Mouse (Mus musculus) thymus, adult 2 months (tissue): ENCODE data around the gene Phc2. TPM values are rescaled to one million over a fixed set of nuclear protein-coding genes. Genes with fewer than 3 reads are reported as not detected.

Source experiments
- DNase-seq: peaks from one replicate; pipeline ENCODE4 v3.0.0; 2021
- H3K27ac ChIP-seq: fragments of 200-500 bp; 2 replicates; pipeline ENCODE4 v1.5.1; 2012; ENCODE audit warnings: low read length, control low read depth; ENCODE audit not compliant: control insufficient read depth, insufficient read depth
- H3K27me3 ChIP-seq: fragments of 200-500 bp; 2 replicates; pipeline ENCODE4 v1.6.1; 2012; ENCODE audit warnings: mild to moderate bottlenecking, low read length, moderate library complexity, mixed read lengths; ENCODE audit not compliant: control insufficient read depth, insufficient read depth
- H3K36me3 ChIP-seq: fragments of 200-500 bp; 2 replicates; pipeline ENCODE4 v1.6.1; 2012; ENCODE audit warnings: mild to moderate bottlenecking, low read length, moderate library complexity; ENCODE audit not compliant: control insufficient read depth, insufficient read depth
- H3K4me1 ChIP-seq: fragments of 200-500 bp; replicated peaks from 2 replicates; pipeline ENCODE4 v1.6.1; 2012; ENCODE audit warnings: low read length; ENCODE audit not compliant: control insufficient read depth, insufficient read depth
- H3K4me3 ChIP-seq: fragments of 200-500 bp; 2 replicates; pipeline ENCODE4 v1.5.1; 2012; ENCODE audit warnings: mild to moderate bottlenecking, low read length, control low read depth, moderate library complexity; ENCODE audit not compliant: control insufficient read depth, insufficient read depth
- CTCF ChIP-seq: fragments of 200-500 bp; IDR thresholded peaks from 2 replicates; pipeline ENCODE4 v1.5.1; 2012; ENCODE audit warnings: mild to moderate bottlenecking, control low read depth, low read length, moderate library complexity, borderline replicate concordance; ENCODE audit not compliant: control insufficient read depth, poor library complexity, insufficient read depth; ENCODE audit errors: extremely low read depth
- POLR2A ChIP-seq: fragments of 200-500 bp; IDR thresholded peaks from 2 replicates; pipeline ENCODE4 v1.6.1; 2012; ENCODE audit warnings: mild to moderate bottlenecking, low read length, control low read depth, moderate library complexity; ENCODE audit not compliant: control insufficient read depth, poor library complexity, insufficient read depth; ENCODE audit errors: extremely low read depth
- WGBS: fragments of 180-500 bp; shearing (Covaris S2); methylation state at CpG from one replicate; pipeline ENCODE4 v1.1.7; 2018; 5-methylcytosine and 5-hydroxymethylcytosine counted together
- polyA plus RNA-seq: library from polyadenylated mRNA; depleted of rRNA; stranded (reverse); fragments of >200 nt; gene quantifications from 2 replicates; pipeline ENCODE4 v1.2.3, GENCODE M21; 2012

The Phc2 gene
- polyA plus RNA-seq, 1 experiment, result 139 TPM

GRCm38 (mm10) chr4:128698011-128698861 is 43.7 kb downstream of the Phc2 start:
- H3K4me1 ChIP-seq, result no peaks in the 10 kb centered on the region
- no peaks in the 10 kb centered on the region for H3K27me3 ChIP-seq
- no peak overlapping the region for H3K27ac ChIP-seq
- H3K4me3 ChIP-seq, result no peak overlapping the region
- TF ChIP-seq CTCF, result no peak
- H3K36me3 ChIP-seq, result no peaks in the 10 kb centered on the region
- WGBS, result 68% methylated on average over 12 of the region's 12 CpGs
- no peak for DNase-seq

GRCm38 (mm10) chr4:128699916-128700315 is 45.4 kb downstream of the Phc2 start:
- H3K27me3 ChIP-seq, result no peaks in the 10 kb centered on the region
- DNase-seq, result no peak
- H3K4me3 ChIP-seq, result no peak overlapping the region
- H3K36me3 ChIP-seq, result no peaks in the 10 kb centered on the region
- no peak overlapping the region for H3K27ac ChIP-seq
- no peaks in the 10 kb centered on the region for H3K4me1 ChIP-seq
- TF ChIP-seq CTCF (no peak), POLR2A (no peak)
- WGBS, result 96% methylated on average over 4 of the region's 4 CpGs

- H3K36me3 ChIP-seq, result no peaks in the 10 kb centered on the region
- WGBS, result 87% methylated on average over 2 of the region's 2 CpGs
- TF ChIP-seq CTCF, result no peak
- no peak for TF ChIP-seq POLR2A
Measured at GRCm38 (mm10) chr4:128700543-128700942, 46.0 kb downstream of the Phc2 start.

GRCm38 (mm10) chr4:128705138-128705720 is 50.7 kb downstream of the Phc2 start:
- H3K4me1 ChIP-seq, result no peaks in the 10 kb centered on the region

More at GRCm38 (mm10) chr4:128700543-128700942, 46.0 kb downstream of the Phc2 start:
- no peak for DNase-seq
- Histone ChIP-seq H3K27ac (no peak overlapping the region), H3K27me3 (no peaks in the 10 kb centered on the region), H3K4me3 (no peak overlapping the region), H3K4me1 (no peaks in the 10 kb centered on the region)

GRCm38 (mm10) chr4:128706626-128707025 is 52.1 kb downstream of the Phc2 start:
- no peaks in the 10 kb centered on the region for H3K36me3 ChIP-seq
- DNase-seq, result no peak
- H3K4me1 ChIP-seq, result 0 out of 2 replicates have a peak, but pooled peaks cover 2% of the 10 kb centered on the region
- H3K27me3 ChIP-seq, result no peaks in the 10 kb centered on the region
- no peak overlapping the region for H3K27ac ChIP-seq
- H3K4me3 ChIP-seq, result no peak overlapping the region
- no peak for TF ChIP-seq POLR2A
- no peak for TF ChIP-seq CTCF
- WGBS, result 18% methylated on average over 9 of the region's 9 CpGs

More at GRCm38 (mm10) chr4:128705138-128705720, 50.7 kb downstream of the Phc2 start:
- 96% methylated on average over 15 of the region's 15 CpGs for WGBS
- Histone ChIP-seq H3K36me3 (no peaks in the 10 kb centered on the region), H3K27ac (no peak overlapping the region), H3K4me3 (no peak overlapping the region), H3K27me3 (no peaks in the 10 kb centered on the region)
- DNase-seq, result no peak
- TF ChIP-seq POLR2A, result no peak

GRCm38 (mm10) chr4:128707384-128707783 is 52.9 kb downstream of the Phc2 start:
- peaks cover 9% of the 10 kb centered on the region for H3K4me1 ChIP-seq
- H3K36me3 ChIP-seq, result no peaks in the 10 kb centered on the region
- TF ChIP-seq CTCF, result no peak
- no peak for TF ChIP-seq POLR2A
- no peak for DNase-seq
- no peaks in the 10 kb centered on the region for H3K27me3 ChIP-seq
- WGBS, result 74% methylated on average over 4 of the region's 4 CpGs
- no peak overlapping the region for H3K27ac ChIP-seq
- H3K4me3 ChIP-seq, result no peak overlapping the region
